Mouse (Mus musculus) limb, embryonic 14.5 days (tissue): ENCODE data around the gene Rptor. TPM values are rescaled to one million over a fixed set of nuclear protein-coding genes. Genes with fewer than 3 reads are reported as not detected.

Experiments
- ATAC-seq: fragments of 200-750 bp; cut with Nextera tagmentation; 2 replicates; pipeline ENCODE4 v1.8.0; 2017; ENCODE audit warnings: low read depth, moderate number of reproducible peaks, moderate TSS enrichment; ENCODE audit not compliant: low FRiP score
- DNase-seq: peaks from one replicate; pipeline ENCODE4 v3.0.0-alpha.2; 2015; ENCODE audit warnings: low spot score
- H3K27ac ChIP-seq: fragments of 300-500 bp; sonication (generic); replicated peaks from 2 replicates; pipeline ENCODE4 v1.5.1; 2014; ENCODE audit warnings: low read depth, mild to moderate bottlenecking, low read length, moderate library complexity, mixed read lengths
- H3K27me3 ChIP-seq: fragments of 300-500 bp; sonication (generic); 2 replicates; pipeline ENCODE4 v1.6.1; 2014; ENCODE audit warnings: low read length, mixed read lengths; ENCODE audit not compliant: control insufficient read depth, insufficient read depth
- H3K36me3 ChIP-seq: fragments of 300-500 bp; sonication (generic); 2 replicates; pipeline ENCODE4 v1.6.1; 2014; ENCODE audit warnings: mild to moderate bottlenecking, low read length, moderate library complexity, mixed read lengths; ENCODE audit not compliant: control insufficient read depth, insufficient read depth
- H3K4me1 ChIP-seq: fragments of 300-500 bp; sonication (generic); 2 replicates; pipeline ENCODE4 v1.6.1; 2014; ENCODE audit warnings: antibody characterized with exemption, low read length, mixed read lengths; ENCODE audit not compliant: control insufficient read depth, insufficient read depth
- H3K4me2 ChIP-seq: fragments of 300-500 bp; sonication (generic); replicated peaks from 2 replicates; pipeline ENCODE4 v1.6.1; 2014; ENCODE audit warnings: low read depth, mild to moderate bottlenecking, low read length, moderate library complexity; ENCODE audit not compliant: severe bottlenecking
- H3K4me3 ChIP-seq: fragments of 300-500 bp; sonication (generic); replicated peaks from 2 replicates; pipeline ENCODE4 v1.5.1; 2014; ENCODE audit warnings: low read length
- H3K9ac ChIP-seq: fragments of 300-500 bp; sonication (generic); 2 replicates; pipeline ENCODE4 v1.6.1; 2014; ENCODE audit warnings: mild to moderate bottlenecking, low read depth, low read length, moderate library complexity; ENCODE audit not compliant: severe bottlenecking
- H3K9me3 ChIP-seq: fragments of 300-500 bp; sonication (generic); 2 replicates; pipeline ENCODE4 v1.6.1; 2016; ENCODE audit warnings: low read length; ENCODE audit not compliant: control insufficient read depth
- POLR2A ChIP-seq: fragments of 200-500 bp; IDR thresholded peaks from 2 replicates; pipeline ENCODE4 v1.8.0; 2012; ENCODE audit warnings: inconsistent platforms, mild to moderate bottlenecking, moderate library complexity, borderline replicate concordance; ENCODE audit not compliant: insufficient read depth, insufficient read length; ENCODE audit errors: extremely low read depth
- WGBS: fragments of 180-500 bp; shearing (Covaris S2); extraction: QIAGEN DNeasy Blood & Tissue Kit; methylation state at CpG from one replicate; pipeline ENCODE4 v1.1.7; 2014; 5-methylcytosine and 5-hydroxymethylcytosine counted together
- polyA plus RNA-seq, 2 experiments: library from polyadenylated mRNA; depleted of rRNA in 1 of 2; stranded (reverse) in 1 of 2; unstranded in 1 of 2; fragments of >200 nt; fragmentation: Nextera tagmentation in 1 of 2; extraction: Ambion mirVana in 1 of 2; gene quantifications; 2 replicates each; pipeline versions ENCODE4 v1.2.1 to v1.2.3; 2012 to 2014

Gene Rptor
- polyA plus RNA-seq, 2 experiments = 13.7 to 24.3 TPM

DNA sequence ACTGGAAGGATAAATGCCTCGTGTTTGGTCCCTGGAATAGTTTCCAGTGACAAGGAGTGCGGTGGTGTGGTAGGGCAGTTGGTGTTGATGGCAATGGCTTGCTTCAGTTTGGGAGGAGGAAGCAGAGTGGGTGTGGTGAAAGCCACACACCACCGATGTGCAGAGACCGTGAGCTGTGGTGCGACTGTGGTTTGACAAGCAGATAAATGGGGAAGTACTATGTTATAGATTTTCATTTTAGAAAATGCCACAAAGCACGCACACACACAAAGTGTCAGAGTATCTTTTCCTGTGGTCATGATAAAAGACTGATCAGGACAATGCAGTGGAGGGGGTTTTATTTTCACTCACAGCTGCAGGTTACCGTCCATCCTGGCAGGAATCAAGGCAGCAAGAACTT, 13.5 kb upstream of the Rptor start:
- ATAC-seq (no peak), DNase-seq (no peak)
- H3K9ac ChIP-seq = no peak overlapping the region
- no peaks in the 10 kb centered on the region for H3K27me3 ChIP-seq
- H3K4me3 ChIP-seq = no peak overlapping the region
- no peak overlapping the region for H3K27ac ChIP-seq
- H3K4me1 ChIP-seq = 0 out of 2 replicates have a peak, but pooled peaks cover 2% of the 10 kb centered on the region
- no peaks in the 10 kb centered on the region for H3K36me3 ChIP-seq
- no peak for TF ChIP-seq POLR2A
- H3K4me2 ChIP-seq = no peak overlapping the region
- 88% methylated on average over 7 of the region's 7 CpGs for WGBS
- H3K9me3 ChIP-seq = no peaks in the 10 kb centered on the region

GRCm38 (mm10) chr11:119593966-119594365, 8.7 kb upstream of the Rptor start:
- Histone ChIP-seq H3K27ac (no peak overlapping the region), H3K4me2 (no peak overlapping the region), H3K4me3 (no peak overlapping the region), H3K27me3 (no peaks in the 10 kb centered on the region), H3K36me3 (no peaks in the 10 kb centered on the region), H3K9ac (no peak overlapping the region), H3K9me3 (no peaks in the 10 kb centered on the region), H3K4me1 (0 out of 2 replicates have a peak, but pooled peaks cover 2% of the 10 kb centered on the region)
- 29% methylated on average over 3 of the region's 3 CpGs for WGBS
- TF ChIP-seq POLR2A = no peak
- peak; percentile 54 for DNase-seq
- ATAC-seq = no peak

DNA sequence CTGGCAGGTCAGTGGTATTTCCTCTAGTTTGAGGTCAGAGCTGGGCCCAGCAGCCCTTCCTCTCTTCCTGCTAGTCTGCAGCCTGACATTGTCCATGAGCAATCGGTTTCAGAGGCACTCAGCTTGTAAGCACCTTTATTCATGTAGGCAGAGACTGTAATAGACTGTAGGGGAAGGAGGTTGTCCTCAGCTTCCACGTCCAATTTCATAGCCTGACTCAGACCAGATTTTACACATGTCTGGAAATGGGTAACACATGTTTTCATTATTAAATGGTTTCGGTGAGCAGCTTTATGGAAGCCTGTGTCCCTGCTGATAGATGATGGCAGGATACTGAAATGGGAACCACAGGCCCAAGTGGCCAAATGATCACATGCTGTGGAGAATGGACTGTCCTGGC, 3.8 kb upstream of the Rptor start:
- DNase-seq = peak; percentile 20
- no peaks in the 10 kb centered on the region for H3K36me3 ChIP-seq
- no peak overlapping the region for H3K9ac ChIP-seq
- ATAC-seq = no peak
- H3K4me1 ChIP-seq = 0 out of 2 replicates have a peak, but pooled peaks cover under 1% of the 10 kb centered on the region
- H3K4me2 ChIP-seq = no peak overlapping the region
- TF ChIP-seq POLR2A = no peak
- 0 out of 2 replicates have a peak overlapping the region, but pooled peaks have one; percentile 3 for H3K27ac ChIP-seq
- H3K9me3 ChIP-seq = no peaks in the 10 kb centered on the region
- H3K27me3 ChIP-seq = no peaks in the 10 kb centered on the region
- H3K4me3 ChIP-seq = no peak overlapping the region
- WGBS = 7% methylated on average over 3 of the region's 3 CpGs

- Histone ChIP-seq H3K9me3 (no peaks in the 10 kb centered on the region), H3K4me3 (no peak overlapping the region), H3K9ac (no peak overlapping the region), H3K27ac (no peak overlapping the region), H3K27me3 (no peaks in the 10 kb centered on the region), H3K36me3 (no peaks in the 10 kb centered on the region), H3K4me2 (no peak overlapping the region), H3K4me1 (peaks cover 8% of the 10 kb centered on the region)
- DNase-seq (no peak), ATAC-seq (no peak)
- no peak for TF ChIP-seq POLR2A
- WGBS = 89% methylated on average over 1 of the region's 1 CpGs
These were observed 2.4 kb upstream of the Rptor start for GRCm38 (mm10) chr11:119600286-119600685.

- Histone ChIP-seq H3K4me1 (peaks cover 8% of the 10 kb centered on the region), H3K27ac (peak overlapping the region; percentile 63; the same call in 1 of the 2 replicates), H3K4me2 (peak overlapping the region; percentile 41), H3K36me3 (no peaks in the 10 kb centered on the region; the same call in 1 of the 2 replicates), H3K4me3 (peak overlapping the region; percentile 89), H3K9me3 (no peaks in the 10 kb centered on the region), H3K27me3 (no peaks in the 10 kb centered on the region), H3K9ac (peak overlapping the region; percentile 97; the same call in 1 of the 2 replicates)
- no peak for TF ChIP-seq POLR2A
- no peak for ATAC-seq
- no peak for DNase-seq
- WGBS = 35% methylated on average over 10 of the region's 10 CpGs
These were observed 466 bp upstream of the Rptor start for GRCm38 (mm10) chr11:119602177-119602700.
